Mouse (Mus musculus): ENCODE data around the gene Grik4. TPM values are rescaled to one million over a fixed set of nuclear protein-coding genes. Genes with fewer than 3 reads are reported as not detected.

The Grik4 gene
- polyA plus RNA-seq, 1 experiment, result 0.35 TPM

DNA sequence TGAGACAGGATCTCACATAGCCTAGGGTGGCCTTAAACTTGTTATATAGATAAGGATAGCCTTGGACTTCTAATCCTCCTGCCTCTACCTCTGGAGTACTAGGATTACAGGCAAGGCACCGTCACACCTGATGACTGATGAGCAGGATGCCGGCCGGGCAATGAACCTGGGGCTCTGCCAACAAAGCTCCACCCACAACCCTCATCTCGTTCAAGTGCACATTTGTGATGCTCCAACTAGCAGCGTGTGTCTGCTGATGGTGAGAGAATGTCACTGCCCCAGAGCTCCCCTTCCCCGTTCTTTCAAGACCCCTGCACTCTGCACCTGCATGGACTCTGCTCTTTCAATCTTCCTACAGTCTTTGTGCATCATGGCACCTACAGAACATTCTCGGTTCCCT, 12.1 kb downstream of the Grik4 start:
- Histone ChIP-seq H3K27ac (ENCODE audit: insufficient read depth, low read depth, low read length) (no peak overlapping the region), H3K36me3 (ENCODE audit: control insufficient read depth, insufficient read depth, low read length) (no peaks in the 10 kb centered on the region), H3K27me3 (ENCODE audit: control insufficient read depth, insufficient read depth, low read length) (no peaks in the 10 kb centered on the region; the same call in 1 of the 2 replicates), H3K4me1 (ENCODE audit: control insufficient read depth, insufficient read depth, insufficient read length, low read length) (no peaks in the 10 kb centered on the region), H3K4me3 (ENCODE audit: low read depth, low read length) (no peak overlapping the region)
- 24% methylated on average over 7 of the region's 7 CpGs for WGBS
- TF ChIP-seq POLR2A (IDR thresholded peaks at IDR 0.05; ENCODE audit: low read depth, low read length) (no peak), CTCF (IDR thresholded peaks at IDR 0.05; ENCODE audit: extremely low read depth, insufficient read length, insufficient replicate concordance, low read depth, low read length) (no peak)

DNA sequence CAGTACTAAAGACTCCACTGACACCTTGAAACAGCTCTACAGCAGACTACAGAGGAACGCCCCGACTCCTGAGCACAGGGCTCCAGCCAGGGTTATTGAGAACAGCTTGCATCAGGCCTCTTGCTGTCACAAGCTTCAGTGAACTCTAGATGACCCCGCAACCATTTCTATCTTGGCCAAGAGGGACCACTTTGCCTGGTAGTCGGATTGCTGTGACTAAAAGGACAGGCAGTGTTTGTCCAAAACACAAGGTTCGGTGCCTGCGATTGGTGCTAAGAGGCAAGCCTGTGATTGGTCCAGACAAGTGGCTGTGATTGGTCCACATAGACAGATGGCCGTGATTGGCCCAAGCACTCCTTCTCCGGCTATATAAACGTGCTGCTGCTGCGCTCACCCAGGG, 16.8 kb downstream of the Grik4 start:
- TF ChIP-seq POLR2A (IDR thresholded peaks at IDR 0.05; ENCODE audit: low read depth, low read length) (no peak), CTCF (IDR thresholded peaks at IDR 0.05; ENCODE audit: extremely low read depth, insufficient read length, insufficient replicate concordance, low read depth, low read length) (no peak)
- 58% methylated on average over 10 of the region's 10 CpGs for WGBS
- no peaks in the 10 kb centered on the region for H3K4me1 ChIP-seq (ENCODE audit: control insufficient read depth, insufficient read depth, insufficient read length, low read length)

DNA sequence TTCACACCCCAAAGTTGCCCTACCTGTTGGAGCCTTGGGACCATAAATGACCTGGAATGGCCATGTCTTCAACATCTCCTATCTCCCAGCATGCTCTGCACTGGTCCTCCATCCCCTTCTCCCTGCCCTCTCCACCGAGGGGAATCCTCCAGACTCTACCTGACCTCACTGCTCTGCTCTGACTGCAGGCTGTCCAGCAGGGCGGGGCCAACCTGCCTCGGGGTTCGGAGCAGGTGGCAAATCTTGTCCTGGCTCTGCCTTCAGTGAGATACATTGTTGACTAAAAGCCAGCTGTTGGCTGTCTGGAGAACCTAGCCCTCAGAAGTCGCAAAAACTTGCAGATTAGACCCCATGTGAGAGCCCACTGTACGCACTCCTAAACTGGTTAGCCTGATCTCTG, 17.7 kb downstream of the Grik4 start:
- no peak overlapping the region for H3K4me3 ChIP-seq (ENCODE audit: low read depth, low read length)
- H3K27ac ChIP-seq (ENCODE audit: insufficient read depth, low read depth, low read length), result no peak overlapping the region
- no peaks in the 10 kb centered on the region for H3K36me3 ChIP-seq (ENCODE audit: control insufficient read depth, insufficient read depth, low read length)
- no peaks in the 10 kb centered on the region for H3K27me3 ChIP-seq (ENCODE audit: control insufficient read depth, insufficient read depth, low read length)
- no peaks in the 10 kb centered on the region for H3K4me1 ChIP-seq (ENCODE audit: control insufficient read depth, insufficient read depth, insufficient read length, low read length)
- no peak for TF ChIP-seq CTCF (IDR thresholded peaks at IDR 0.05; ENCODE audit: extremely low read depth, insufficient read length, insufficient replicate concordance, low read depth, low read length)
- no peak for TF ChIP-seq POLR2A (IDR thresholded peaks at IDR 0.05; ENCODE audit: low read depth, low read length)
- WGBS, result 45% methylated on average over 6 of the region's 6 CpGs

More for the DNA sequence above, 16.8 kb downstream of the Grik4 start:
- Histone ChIP-seq H3K27me3 (ENCODE audit: control insufficient read depth, insufficient read depth, low read length) (no peaks in the 10 kb centered on the region), H3K27ac (ENCODE audit: insufficient read depth, low read depth, low read length) (no peak overlapping the region), H3K36me3 (ENCODE audit: control insufficient read depth, insufficient read depth, low read length) (no peaks in the 10 kb centered on the region), H3K4me3 (ENCODE audit: low read depth, low read length) (no peak overlapping the region)

DNA sequence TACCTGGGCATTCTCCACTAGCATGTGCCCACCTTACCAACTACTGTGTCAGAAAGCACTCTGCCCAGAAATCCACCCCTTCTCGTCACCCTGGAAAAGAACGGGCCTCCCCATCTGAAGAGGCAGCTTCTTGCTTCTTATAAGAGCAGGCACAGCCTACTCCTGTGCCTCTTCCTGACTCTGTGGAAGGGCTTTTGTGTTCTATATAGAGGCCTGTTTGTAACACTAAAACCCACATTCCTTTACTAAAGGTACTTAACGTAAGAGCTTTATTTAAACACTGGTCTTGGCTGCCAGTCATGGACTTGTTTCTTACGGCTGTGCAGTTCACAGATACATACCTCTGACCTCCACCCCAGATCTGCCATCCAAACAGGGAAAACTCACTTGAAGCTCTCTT, 22.5 kb downstream of the Grik4 start:
- no peaks in the 10 kb centered on the region for H3K27me3 ChIP-seq (ENCODE audit: control insufficient read depth, insufficient read depth, low read length)
- WGBS, result 80% methylated on average over 4 of the region's 4 CpGs
- no peaks in the 10 kb centered on the region for H3K36me3 ChIP-seq (ENCODE audit: control insufficient read depth, insufficient read depth, low read length)
- no peak overlapping the region for H3K27ac ChIP-seq (ENCODE audit: insufficient read depth, low read depth, low read length)
- no peaks in the 10 kb centered on the region for H3K4me1 ChIP-seq (ENCODE audit: control insufficient read depth, insufficient read depth, insufficient read length, low read length)
- TF ChIP-seq CTCF (IDR thresholded peaks at IDR 0.05; ENCODE audit: extremely low read depth, insufficient read length, insufficient replicate concordance, low read depth, low read length) (no peak), POLR2A (IDR thresholded peaks at IDR 0.05; ENCODE audit: low read depth, low read length) (no peak)
- no peak overlapping the region for H3K4me3 ChIP-seq (ENCODE audit: low read depth, low read length)

DNA sequence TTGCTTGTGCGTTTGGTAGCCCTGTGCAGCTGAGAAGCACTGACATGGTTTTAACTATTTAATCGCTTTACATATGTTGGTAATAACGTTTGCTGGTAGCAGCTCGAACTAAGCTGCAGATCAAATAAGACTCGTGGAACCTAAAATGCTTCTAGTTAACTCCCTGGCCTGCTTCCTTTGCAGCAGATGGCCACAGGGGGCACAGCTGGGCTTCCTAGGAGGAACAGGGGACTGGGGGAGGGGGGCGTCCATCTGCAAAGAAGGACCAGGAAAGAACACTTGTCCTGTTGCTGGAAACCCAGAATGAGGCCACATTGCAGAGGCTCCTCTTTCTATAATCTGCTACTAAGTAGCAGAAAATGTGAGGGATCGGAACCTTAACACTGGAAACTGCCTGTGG, 24.1 kb downstream of the Grik4 start:
- WGBS, result 60% methylated on average over 7 of the region's 7 CpGs
- no peak overlapping the region for H3K4me3 ChIP-seq (ENCODE audit: low read depth, low read length)
- H3K27ac ChIP-seq (ENCODE audit: insufficient read depth, low read depth, low read length), result no peak overlapping the region
- H3K36me3 ChIP-seq (ENCODE audit: control insufficient read depth, insufficient read depth, low read length), result no peaks in the 10 kb centered on the region
- H3K27me3 ChIP-seq (ENCODE audit: control insufficient read depth, insufficient read depth, low read length), result no peaks in the 10 kb centered on the region
- TF ChIP-seq CTCF (IDR thresholded peaks at IDR 0.05; ENCODE audit: extremely low read depth, insufficient read length, insufficient replicate concordance, low read depth, low read length) (no peak), POLR2A (IDR thresholded peaks at IDR 0.05; ENCODE audit: low read depth, low read length) (no peak)
- H3K4me1 ChIP-seq (ENCODE audit: control insufficient read depth, insufficient read depth, insufficient read length, low read length), result no peaks in the 10 kb centered on the region

DNA sequence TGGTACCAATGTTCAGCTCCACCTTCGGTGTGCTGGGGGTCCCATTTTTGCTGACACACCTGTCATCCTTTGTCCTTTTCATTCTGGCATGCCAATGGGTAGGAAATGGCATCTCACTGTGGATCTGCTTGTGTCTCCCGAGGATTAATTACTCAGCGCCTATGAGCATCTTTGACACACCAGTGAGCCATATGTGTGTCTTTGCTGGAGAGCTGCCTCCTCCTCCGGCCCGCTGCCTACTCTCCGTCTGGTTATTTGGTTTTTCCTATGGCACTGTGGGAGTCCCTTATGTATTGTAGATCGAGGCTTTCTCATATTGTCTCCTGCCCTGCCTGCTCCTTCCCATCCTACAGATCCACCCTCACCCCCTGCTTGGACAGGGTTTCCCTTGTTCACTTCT, 26.4 kb downstream of the Grik4 start:
- 92% methylated on average over 7 of the region's 7 CpGs for WGBS
- no peak for TF ChIP-seq CTCF (IDR thresholded peaks at IDR 0.05; ENCODE audit: extremely low read depth, insufficient read length, insufficient replicate concordance, low read depth, low read length)
- TF ChIP-seq POLR2A (IDR thresholded peaks at IDR 0.05; ENCODE audit: low read depth, low read length), result no peak

DNA sequence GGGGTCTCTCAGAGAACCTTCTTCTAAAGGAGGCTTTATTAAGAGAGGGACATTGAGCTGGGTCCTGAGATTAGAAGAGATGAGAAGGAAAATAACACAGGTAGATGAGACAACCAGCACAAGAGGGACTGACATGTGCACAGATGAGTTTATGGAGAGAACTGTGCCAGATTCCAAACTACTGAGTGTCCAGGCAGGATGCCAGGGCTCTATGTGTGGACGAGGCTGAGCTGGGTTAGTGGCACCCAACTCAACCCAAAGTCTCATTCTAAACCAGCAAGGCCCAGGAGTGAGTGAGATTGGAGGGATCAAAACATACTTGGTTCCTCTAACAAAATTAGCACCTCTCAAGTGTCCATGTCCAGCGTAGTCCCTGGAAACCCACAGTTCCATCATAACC, 31.1 kb downstream of the Grik4 start:
- Histone ChIP-seq H3K4me3 (ENCODE audit: low read depth, low read length) (no peak overlapping the region), H3K4me1 (ENCODE audit: control insufficient read depth, insufficient read depth, insufficient read length, low read length) (no peaks in the 10 kb centered on the region), H3K27ac (ENCODE audit: insufficient read depth, low read depth, low read length) (no peak overlapping the region), H3K27me3 (ENCODE audit: control insufficient read depth, insufficient read depth, low read length) (no peaks in the 10 kb centered on the region), H3K36me3 (ENCODE audit: control insufficient read depth, insufficient read depth, low read length) (no peaks in the 10 kb centered on the region)
- TF ChIP-seq POLR2A (IDR thresholded peaks at IDR 0.05; ENCODE audit: low read depth, low read length) (no peak), CTCF (IDR thresholded peaks at IDR 0.05; ENCODE audit: extremely low read depth, insufficient read length, insufficient replicate concordance, low read depth, low read length) (no peak)
- WGBS, result 62% methylated on average over 2 of the region's 2 CpGs

More for the DNA sequence above, 26.4 kb downstream of the Grik4 start:
- H3K36me3 ChIP-seq (ENCODE audit: control insufficient read depth, insufficient read depth, low read length), result no peaks in the 10 kb centered on the region
- no peaks in the 10 kb centered on the region for H3K27me3 ChIP-seq (ENCODE audit: control insufficient read depth, insufficient read depth, low read length)
- no peaks in the 10 kb centered on the region for H3K4me1 ChIP-seq (ENCODE audit: control insufficient read depth, insufficient read depth, insufficient read length, low read length)
- H3K27ac ChIP-seq (ENCODE audit: insufficient read depth, low read depth, low read length), result no peak overlapping the region
- no peak overlapping the region for H3K4me3 ChIP-seq (ENCODE audit: low read depth, low read length)
